Mouse (Mus musculus) brain, adult 2 months (tissue): Measurements from ENCODE around the gene Mrpl52.
A peak's percentile ranks its signal among the peaks of the same experiment; 100 is the strongest.

Experiments used
- DNase-seq: peaks from one replicate; pipeline ENCODE4 v3.0.0; 2011; ENCODE audit warnings: low read depth, low spot score

Mrpl52 gene

DNA sequence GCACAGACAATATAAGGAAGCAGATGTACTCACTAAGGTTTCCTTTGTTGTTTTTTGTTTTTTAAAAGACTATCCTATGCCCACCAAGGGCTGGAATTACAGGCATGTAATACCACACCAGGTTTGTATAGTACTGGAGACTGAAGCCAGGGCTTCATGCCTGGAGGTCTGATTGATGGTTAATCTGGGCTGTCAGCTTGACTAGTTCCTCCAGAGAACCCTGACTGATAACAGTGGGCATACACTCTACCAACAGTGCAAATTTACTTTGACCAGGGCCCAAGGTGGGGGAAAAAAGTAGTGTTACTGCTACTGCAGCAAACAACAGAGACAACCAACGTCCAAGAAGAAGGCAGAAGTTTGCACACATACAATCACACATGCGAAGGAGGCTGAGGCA is 44.8 kb downstream of the Mrpl52 start:
- no peak for DNase-seq

DNA sequence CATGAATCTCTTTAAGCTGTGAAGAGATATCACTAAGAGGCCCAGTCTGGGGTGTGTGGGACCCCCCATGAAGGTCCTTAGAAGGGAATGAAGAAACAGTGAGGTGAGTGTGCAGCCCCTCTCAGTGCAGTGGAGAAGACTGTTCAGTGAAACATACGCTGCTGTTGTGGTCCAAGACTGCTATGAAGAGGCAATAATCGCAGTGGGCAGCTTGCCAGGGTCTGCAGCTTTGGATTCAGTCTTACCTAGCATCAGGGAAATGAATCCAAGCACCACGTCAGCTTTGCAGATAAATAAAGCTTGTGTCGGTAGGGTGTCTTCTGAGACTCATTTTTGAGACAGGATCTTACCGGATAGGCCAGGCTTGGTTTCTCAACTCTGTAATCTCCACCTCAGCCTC is 46.0 kb downstream of the Mrpl52 start:
- no peak for DNase-seq

DNA sequence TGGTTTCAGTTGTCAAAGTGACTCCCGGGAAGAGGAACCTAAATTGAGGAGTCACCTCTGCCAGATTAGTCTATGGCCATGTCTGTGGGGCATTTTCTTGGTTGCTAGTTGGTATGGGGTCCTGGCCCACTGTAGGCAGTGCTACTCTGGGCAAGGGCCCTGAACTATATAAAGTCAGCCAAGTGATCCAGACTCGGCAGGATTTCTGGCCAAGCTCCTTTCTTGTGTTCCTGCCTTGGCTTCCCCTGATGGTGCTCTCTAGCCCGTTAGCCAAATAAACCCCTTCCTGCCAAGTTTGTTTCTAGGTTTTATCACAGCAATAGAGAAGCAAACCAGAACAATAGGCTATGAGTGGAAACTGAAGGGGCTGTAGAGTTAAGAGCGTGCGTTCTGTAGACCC is 48.0 kb downstream of the Mrpl52 start:
- DNase-seq: no peak

DNA sequence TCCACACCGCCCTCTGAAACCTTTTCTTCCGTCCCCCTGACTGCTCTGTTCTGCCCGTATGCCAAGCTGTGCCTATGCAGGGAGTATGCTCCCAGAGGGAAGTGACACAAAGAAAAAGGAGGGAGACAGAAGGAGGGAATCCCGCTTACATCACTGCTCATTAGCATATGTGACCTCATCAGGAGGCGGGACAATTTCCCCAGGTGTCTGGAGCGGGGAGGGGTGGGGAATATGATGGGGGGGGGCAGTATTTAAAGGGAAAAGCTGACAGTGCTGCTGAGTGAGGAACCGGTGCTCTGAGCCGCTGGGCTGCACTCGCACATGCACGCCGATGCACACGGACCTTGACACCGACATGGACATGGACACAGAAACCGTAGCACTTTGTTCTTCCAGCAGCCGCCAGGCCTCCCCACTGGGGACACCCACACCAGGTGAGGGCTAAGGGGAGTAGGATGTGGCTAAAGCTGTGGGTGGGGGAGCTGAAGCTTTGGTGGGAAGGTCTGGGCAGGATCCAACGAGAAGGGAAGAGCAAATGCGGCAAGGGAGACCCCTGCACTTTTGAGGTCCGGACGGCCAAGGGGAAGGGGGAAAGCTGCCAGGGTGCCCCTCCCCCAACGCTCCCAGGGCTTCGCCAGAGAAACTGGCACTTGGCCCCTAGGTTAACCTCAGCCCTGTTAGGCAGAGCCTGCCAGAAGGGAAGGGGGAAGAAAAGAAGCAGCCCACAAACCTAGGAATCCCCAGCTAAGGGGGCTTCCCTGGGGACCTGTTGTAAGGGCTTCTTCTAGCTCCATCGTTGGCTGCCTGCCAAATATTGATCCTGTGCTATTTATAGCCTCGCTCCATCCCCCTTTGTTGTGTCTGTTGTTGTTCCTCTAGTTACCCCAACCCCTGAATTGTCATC is 49.5 kb downstream of the Mrpl52 start, which contains the start of gene Rem2:
TSS of gene Rem2 (plus strand) at position 160 of the 904 bp plus-strand sequence.
- DNase-seq: peak; percentile 96

DNA sequence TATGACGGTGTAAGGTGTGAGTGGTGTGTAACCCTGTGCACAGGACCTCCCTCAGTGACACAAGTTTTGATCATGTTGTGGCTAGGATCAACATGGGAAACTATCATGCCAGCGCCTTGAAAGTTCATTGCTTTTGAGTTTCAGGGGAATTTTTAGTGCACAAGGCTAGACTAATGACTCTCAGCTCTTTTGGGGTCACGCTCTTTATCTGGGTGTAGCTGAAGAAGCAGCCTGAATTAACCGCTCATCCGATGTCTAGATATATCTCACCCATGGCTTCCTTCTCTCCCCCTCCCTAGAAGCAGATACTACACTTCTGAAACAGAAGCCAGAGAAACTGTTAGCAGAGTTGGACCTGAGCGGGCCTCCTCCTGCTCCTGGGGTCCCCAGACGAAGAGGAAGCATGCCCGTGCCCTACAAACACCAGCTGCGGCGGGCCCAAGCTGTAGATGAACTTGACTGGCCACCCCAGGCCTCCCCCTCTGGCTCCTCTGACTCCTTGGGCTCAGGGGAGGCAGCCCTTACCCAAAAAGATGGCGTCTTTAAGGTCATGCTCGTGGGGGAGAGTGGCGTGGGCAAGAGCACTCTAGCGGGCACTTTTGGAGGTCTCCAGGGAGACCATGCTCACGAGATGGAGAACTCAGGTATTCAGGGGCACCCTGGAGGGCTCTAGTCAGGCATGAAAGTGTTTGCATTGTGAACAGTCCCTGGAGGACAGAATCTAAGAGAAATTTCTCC is 50.6 kb downstream of the Mrpl52 start:
- no peak for DNase-seq
